Mouse (Mus musculus) spleen, adult 2 months (tissue): ENCODE measurements around the gene Klc4. TPM values are rescaled to one million over a fixed set of nuclear protein-coding genes. Genes with fewer than 3 reads are reported as not detected.

Experiments
- DNase-seq, 2 experiments: peaks; one replicate each; pipeline versions ENCODE4 v3.0.0 to v3.0.0-alpha.2; 2012 to 2021; ENCODE audit warnings: low spot score in 2 of 2, low read depth in 1 of 2
- H3K27ac ChIP-seq: fragments of 200-500 bp; 2 replicates; pipeline ENCODE4 v1.5.1; 2012; ENCODE audit warnings: low read length, inconsistent platforms; ENCODE audit not compliant: insufficient read depth
- H3K27me3 ChIP-seq: fragments of 200-500 bp; 2 replicates; pipeline ENCODE4 v1.6.1; 2012; ENCODE audit warnings: mild to moderate bottlenecking, moderate library complexity, low read length, inconsistent platforms; ENCODE audit not compliant: control insufficient read depth, insufficient read depth
- H3K36me3 ChIP-seq: fragments of 200-500 bp; 2 replicates; pipeline ENCODE4 v1.6.1; 2012; ENCODE audit warnings: mild to moderate bottlenecking, low read length, inconsistent platforms; ENCODE audit not compliant: control insufficient read depth, insufficient read depth
- H3K4me1 ChIP-seq: fragments of 200-500 bp; 2 replicates; pipeline ENCODE4 v1.6.1; 2011; ENCODE audit warnings: inconsistent platforms; ENCODE audit not compliant: control insufficient read depth, insufficient read depth, insufficient read length
- H3K4me3 ChIP-seq: fragments of 200-500 bp; 2 replicates; pipeline ENCODE4 v1.5.1; 2011; ENCODE audit warnings: mild to moderate bottlenecking, inconsistent platforms; ENCODE audit not compliant: insufficient read depth, insufficient read length; ENCODE audit errors: extremely low read depth
- CTCF ChIP-seq: fragments of 200-500 bp; IDR thresholded peaks from 2 replicates; pipeline ENCODE4 v1.5.1; 2011; ENCODE audit warnings: mild to moderate bottlenecking, inconsistent platforms; ENCODE audit not compliant: insufficient read depth, insufficient read length, insufficient replicate concordance; ENCODE audit errors: extremely low read depth
- POLR2A ChIP-seq: fragments of 200-500 bp; IDR thresholded peaks from 2 replicates; pipeline ENCODE4 v1.6.1; 2011; ENCODE audit warnings: low read depth, low read length, inconsistent platforms
- WGBS: fragments of 180-500 bp; shearing (Covaris S2); methylation state at CpG from one replicate; pipeline ENCODE4 v1.1.7; 2018; 5-methylcytosine and 5-hydroxymethylcytosine counted together
- polyA plus RNA-seq: library from polyadenylated mRNA; depleted of rRNA; stranded (reverse); fragments of >200 nt; gene quantifications from 2 replicates; pipeline ENCODE4 v1.2.3, GENCODE M21; 2012

The Klc4 gene
- polyA plus RNA-seq, 1 experiment: 14.2 TPM

DNA sequence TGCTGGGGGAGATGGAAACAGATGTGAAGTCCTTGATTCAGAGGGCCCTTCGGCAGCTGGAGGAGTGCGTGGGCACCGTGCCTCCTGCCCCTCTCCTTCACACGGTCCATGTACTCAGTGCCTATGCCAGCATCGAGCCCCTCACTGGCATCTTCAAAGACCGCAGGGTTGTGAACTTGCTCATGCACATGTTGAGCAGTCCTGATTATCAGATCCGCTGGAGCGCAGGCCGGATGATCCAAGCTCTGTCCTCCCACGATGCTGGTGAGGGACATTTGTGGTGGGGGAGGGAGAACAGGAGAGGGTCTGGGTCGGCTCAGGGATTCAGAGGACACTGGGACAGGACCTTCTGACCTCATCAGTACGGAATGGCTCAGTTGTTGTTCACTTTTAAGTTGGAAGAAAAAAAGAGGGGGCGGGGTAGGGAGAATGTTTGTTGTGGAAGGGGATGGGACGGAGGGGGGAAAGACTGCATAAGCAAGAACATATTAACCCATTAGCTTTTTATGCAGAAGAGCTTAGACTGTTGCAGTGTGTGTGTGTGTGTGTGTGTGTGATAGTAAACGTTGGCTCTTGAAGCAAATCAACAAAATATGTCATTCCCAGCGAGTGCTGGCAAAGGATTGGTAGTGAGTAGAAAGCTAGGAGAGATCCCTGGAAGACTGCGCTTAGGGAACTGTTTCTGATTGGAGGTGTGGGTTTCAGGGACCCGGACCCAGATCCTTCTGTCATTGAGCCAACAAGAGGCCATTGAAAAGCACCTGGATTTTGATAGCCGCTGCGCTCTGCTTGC is 6.1 kb upstream of the Klc4 start:
- DNase-seq: no peak
- no peak overlapping the region; the same call in 1 of the 2 replicates for H3K27ac ChIP-seq
- H3K36me3 ChIP-seq: peaks cover 2% of the 10 kb centered on the region; the same call in 1 of the 2 replicates
- no peaks in the 10 kb centered on the region for H3K27me3 ChIP-seq
- H3K4me1 ChIP-seq: peaks cover 14% of the 10 kb centered on the region; the same call in 1 of the 2 replicates
- WGBS: 84% methylated on average over 20 of the region's 20 CpGs
- no peak for TF ChIP-seq POLR2A
- no peak for TF ChIP-seq CTCF
- no peak overlapping the region for H3K4me3 ChIP-seq

GRCm38 (mm10) chr17:46651292-46651691 is 5.5 kb upstream of the Klc4 start:
- Histone ChIP-seq H3K4me3 (no peak overlapping the region), H3K27ac (peak overlapping the region; percentile 17; the same call in 1 of the 2 replicates), H3K36me3 (peaks cover 2% of the 10 kb centered on the region; the same call in 1 of the 2 replicates), H3K4me1 (peaks cover 14% of the 10 kb centered on the region; the same call in 1 of the 2 replicates), H3K27me3 (no peaks in the 10 kb centered on the region)
- 69% methylated on average over 17 of the region's 17 CpGs for WGBS
- no peak for TF ChIP-seq CTCF
- no peak for TF ChIP-seq POLR2A
- no peak for DNase-seq

GRCm38 (mm10) chr17:46650232-46651031 is 4.6 kb upstream of the Klc4 start, which contains the start of gene Cul7:
Cul7 (plus strand) TSS chr17:46650337.
- peaks cover 14% of the 10 kb centered on the region; the same call in 1 of the 2 replicates for H3K4me1 ChIP-seq
- peaks cover 2% of the 10 kb centered on the region; the same call in 1 of the 2 replicates for H3K36me3 ChIP-seq
- under 1% methylated on average over 57 of the region's 58 CpGs for WGBS
- no peak for TF ChIP-seq CTCF
- TF ChIP-seq POLR2A: no peak; the same call in 1 of the 2 replicates
- no peaks in the 10 kb centered on the region for H3K27me3 ChIP-seq
- DNase-seq: peak; percentile 35 to 77
- H3K27ac ChIP-seq: peak within 1 kb of the TSS; percentile 60
- peak within 1 kb of the TSS; percentile 55 for H3K4me3 ChIP-seq

- no peak for DNase-seq
- Histone ChIP-seq H3K36me3 (peaks cover 2% of the 10 kb centered on the region; the same call in 1 of the 2 replicates), H3K4me1 (peaks cover 17% of the 10 kb centered on the region; the same call in 1 of the 2 replicates), H3K27me3 (no peaks in the 10 kb centered on the region), H3K4me3 (peak overlapping the region; percentile 55; the same call in 1 of the 2 replicates), H3K27ac (peak overlapping the region; percentile 60)
- TF ChIP-seq CTCF (no peak), POLR2A (no peak)
- WGBS: 53% methylated on average over 15 of the region's 15 CpGs
Measured at GRCm38 (mm10) chr17:46649811-46650210, 4.0 kb upstream of the Klc4 start.

- TF ChIP-seq CTCF (no peak), POLR2A (no peak)
- Histone ChIP-seq H3K36me3 (peaks cover 2% of the 10 kb centered on the region; the same call in 1 of the 2 replicates), H3K4me3 (no peak overlapping the region), H3K27ac (no peak overlapping the region), H3K4me1 (peaks cover 17% of the 10 kb centered on the region; the same call in 1 of the 2 replicates), H3K27me3 (no peaks in the 10 kb centered on the region)
- DNase-seq: no peak
- WGBS: 96% methylated on average over 9 of the region's 9 CpGs
Measured at GRCm38 (mm10) chr17:46648436-46648835, 2.6 kb upstream of the Klc4 start.

GRCm38 (mm10) chr17:46647279-46647678 is 1.5 kb upstream of the Klc4 start:
- DNase-seq: no peak
- peaks cover 17% of the 10 kb centered on the region; the same call in 1 of the 2 replicates for H3K4me1 ChIP-seq
- TF ChIP-seq POLR2A (no peak), CTCF (no peak)
- peaks cover 2% of the 10 kb centered on the region; the same call in 1 of the 2 replicates for H3K36me3 ChIP-seq
- H3K27me3 ChIP-seq: no peaks in the 10 kb centered on the region
- WGBS: 91% methylated on average over 7 of the region's 7 CpGs
- no peak overlapping the region for H3K27ac ChIP-seq
- H3K4me3 ChIP-seq: no peak overlapping the region
